Mouse (Mus musculus) thymus, adult 18-20 months (tissue): ENCODE measurements around the gene Ift81.

Experiments
- DNase-seq, 2 experiments: peaks; one replicate each; pipeline ENCODE4 v3.0.0; 2022; ENCODE audit warnings: mixed read lengths in 2 of 2

Ift81 gene

GRCm38 (mm10) chr5:122512011-122512410 lies 102.3 kb downstream of the Ift81 start:
- DNase-seq, result no peak

GRCm38 (mm10) chr5:122511405-122511804 lies 102.9 kb downstream of the Ift81 start:
- DNase-seq, result no peak

GRCm38 (mm10) chr5:122510651-122511157 lies 103.6 kb downstream of the Ift81 start:
- DNase-seq, result no peak

- DNase-seq, result no peak
Measured at GRCm38 (mm10) chr5:122509608-122510007, 104.7 kb downstream of the Ift81 start.

GRCm38 (mm10) chr5:122508861-122509306 lies 105.4 kb downstream of the Ift81 start:
- DNase-seq, result no peak

- no peak for DNase-seq
Measured at GRCm38 (mm10) chr5:122507396-122507795, 106.9 kb downstream of the Ift81 start.

GRCm38 (mm10) chr5:122506462-122506861 lies 107.9 kb downstream of the Ift81 start:
- DNase-seq, result no peak

GRCm38 (mm10) chr5:122505554-122505953 lies 108.8 kb downstream of the Ift81 start:
- no peak for DNase-seq

GRCm38 (mm10) chr5:122503760-122504119 lies 110.6 kb downstream of the Ift81 start:
- no peak for DNase-seq

GRCm38 (mm10) chr5:122503015-122503759 lies 111.1 kb downstream of the Ift81 start:
- DNase-seq, result no peak

GRCm38 (mm10) chr5:122502077-122502941 lies 112.0 kb downstream of the Ift81 start, which contains the start of gene Atp2a2:
Gene Atp2a2 (minus strand): TSS chr5:122502225.
- peak; percentile 86 to 87 for DNase-seq

GRCm38 (mm10) chr5:122501101-122502076 lies 112.9 kb downstream of the Ift81 start:
- DNase-seq, result peak; percentile 32 to 36

- DNase-seq, result no peak
Measured at GRCm38 (mm10) chr5:122500563-122500962, 113.8 kb downstream of the Ift81 start.
